Mouse (Mus musculus) layer of hippocampus, adult 11-12 months (tissue): Measurements from ENCODE around the gene 1700030J22Rik.

Experiments used
- DNase-seq: peaks from one replicate; pipeline ENCODE4 v3.0.0; 2022; ENCODE audit warnings: low spot score

Gene 1700030J22Rik

DNA sequence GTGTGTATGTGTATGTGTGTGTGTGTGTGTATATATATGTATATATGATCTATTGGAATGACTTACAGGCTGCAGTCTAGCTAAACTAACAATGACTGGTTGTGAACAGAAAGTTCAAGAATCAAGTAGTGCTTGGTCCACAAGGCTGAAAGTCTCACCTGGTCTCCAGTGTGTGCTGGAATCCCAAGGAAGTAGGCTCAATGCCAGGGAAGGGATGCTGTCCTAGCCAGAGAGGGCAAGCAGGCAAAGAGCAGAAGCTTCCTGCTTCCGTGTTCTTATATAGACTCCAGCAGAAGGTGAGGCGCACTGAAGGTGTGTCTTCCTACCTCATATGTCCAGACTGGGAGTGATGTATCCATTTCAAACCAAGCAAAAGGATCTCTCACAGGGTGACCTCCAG lies 27.0 kb downstream of the 1700030J22Rik start:
- no peak for DNase-seq

- no peak for DNase-seq
These were observed 27.4 kb downstream of the 1700030J22Rik start for GRCm38 (mm10) chr8:116951369-116951768.

GRCm38 (mm10) chr8:116947589-116947988 lies 31.2 kb downstream of the 1700030J22Rik start:
- no peak for DNase-seq

DNA sequence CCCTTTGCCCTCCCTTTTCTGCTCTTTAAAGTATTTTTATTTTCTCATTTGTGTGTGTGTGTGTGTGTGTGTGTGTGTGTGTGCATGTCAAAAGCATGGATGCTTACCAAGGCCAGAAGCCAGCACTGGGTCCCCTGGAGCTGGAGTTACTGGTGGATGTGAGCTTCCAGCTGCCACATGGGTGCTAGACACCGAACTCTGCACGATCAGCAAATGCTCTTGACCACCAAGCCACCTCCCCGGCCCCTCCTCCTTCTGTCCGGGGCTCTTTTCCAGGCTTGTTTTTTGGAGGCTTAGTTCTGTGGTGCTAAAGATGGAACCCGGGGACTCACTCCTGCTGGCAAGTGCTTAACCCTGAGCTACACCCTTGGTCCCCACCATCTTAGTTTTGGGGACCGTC lies 31.9 kb downstream of the 1700030J22Rik start:
- no peak for DNase-seq

DNA sequence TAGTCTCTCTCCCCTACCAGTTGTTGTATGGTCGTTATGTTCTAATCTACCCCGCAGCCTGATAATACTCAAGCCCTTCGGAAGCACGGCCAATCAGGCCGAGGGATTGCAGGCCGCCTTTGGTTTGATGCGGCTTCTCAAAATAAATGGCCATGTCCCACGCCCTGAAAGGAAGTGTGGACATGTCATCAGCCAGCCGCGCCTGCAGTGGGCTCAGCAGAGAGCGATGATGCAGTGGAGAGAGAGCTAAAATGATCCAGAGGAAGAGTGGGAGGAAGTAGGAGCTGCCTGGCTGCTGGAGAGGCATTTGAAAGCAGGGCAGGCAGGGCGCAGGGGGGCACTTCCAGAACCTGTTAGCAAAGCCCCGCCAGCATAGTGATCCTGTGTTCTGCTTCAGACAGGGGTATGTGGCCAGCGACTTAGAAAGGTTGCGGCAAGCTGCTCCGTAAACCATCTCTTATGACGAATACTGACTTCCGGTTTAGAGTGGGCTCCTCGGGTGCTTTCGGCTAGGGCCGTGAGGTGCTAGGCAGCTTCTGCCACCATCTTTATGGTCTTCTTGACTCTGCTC lies 32.4 kb downstream of the 1700030J22Rik start:
- DNase-seq: peak; percentile 50

DNA sequence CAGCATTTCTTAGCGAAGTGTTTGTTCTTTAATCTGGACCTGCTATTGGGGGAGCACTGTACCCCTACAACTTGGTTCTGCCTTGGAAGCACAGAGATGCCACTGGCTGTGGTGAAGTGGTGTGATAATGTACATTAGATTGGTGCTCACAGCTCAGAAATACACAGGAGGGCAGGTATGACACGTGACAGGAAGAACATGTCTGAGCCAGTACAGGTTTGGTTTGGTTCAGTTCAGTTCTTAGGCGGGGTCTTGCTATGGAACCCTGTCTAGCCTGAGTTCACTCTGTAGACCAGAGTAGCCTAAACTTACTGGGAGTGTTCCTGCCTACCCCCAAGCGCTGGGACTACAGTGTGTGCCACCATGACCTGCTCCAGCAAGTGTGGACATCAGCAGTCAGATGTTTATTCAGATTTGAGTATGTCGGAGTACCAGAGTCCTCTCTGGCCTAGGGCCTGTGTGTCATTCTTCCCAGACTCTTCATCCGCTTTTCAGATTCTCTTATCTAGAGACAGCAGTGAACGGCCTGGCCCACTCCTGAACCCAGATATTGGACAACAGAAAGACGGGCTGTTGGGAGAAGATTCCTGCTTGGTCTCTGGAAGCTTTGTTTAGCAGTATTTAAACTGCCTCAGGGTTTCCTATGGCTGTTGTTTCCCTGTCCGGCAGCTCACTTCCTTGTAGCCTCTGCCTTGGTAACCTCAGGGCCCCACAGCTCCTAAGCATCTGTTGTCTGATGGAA lies 33.4 kb downstream of the 1700030J22Rik start:
- no peak for DNase-seq

DNA sequence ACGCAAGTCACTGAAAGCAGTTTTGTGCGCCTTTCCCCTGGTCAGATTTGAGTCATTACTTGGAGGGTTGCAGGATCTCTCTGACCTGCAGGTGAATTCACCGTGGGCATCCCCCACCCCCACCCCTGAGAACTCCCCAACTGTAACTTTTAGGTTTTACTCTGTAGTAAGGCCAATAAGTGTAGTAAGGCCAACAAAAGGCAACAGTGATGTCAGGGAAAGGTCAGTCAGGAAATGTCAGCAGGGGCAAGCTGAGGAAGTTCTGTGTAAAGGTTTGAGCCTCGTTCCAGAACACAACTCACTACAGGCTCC lies 34.4 kb downstream of the 1700030J22Rik start:
- no peak for DNase-seq

- DNase-seq: peak; percentile 29
These were observed 35.0 kb downstream of the 1700030J22Rik start for GRCm38 (mm10) chr8:116943555-116944384.

DNA sequence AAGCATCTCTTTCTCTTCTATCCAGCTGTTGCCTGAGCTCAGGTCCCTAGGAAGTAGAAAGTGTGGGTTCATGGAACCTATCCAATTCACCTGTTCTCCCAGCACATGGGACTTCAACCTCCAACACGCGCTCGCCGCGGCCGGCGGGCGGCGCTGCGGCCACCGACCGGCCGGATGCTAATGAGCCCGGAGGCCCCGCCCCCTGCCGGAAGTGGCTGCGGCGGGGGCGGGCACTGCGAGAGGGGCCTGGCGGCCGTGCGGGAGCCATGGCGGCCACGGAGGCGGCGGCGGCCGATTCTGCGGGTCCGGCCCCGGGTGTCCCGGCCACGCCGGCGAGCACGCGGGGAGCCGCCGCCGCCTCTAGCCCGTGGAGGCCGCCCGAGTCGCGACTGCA lies 35.6 kb downstream of the 1700030J22Rik start, which contains the start of gene Atmin:
Gene Atmin (plus strand): TSS at position 233 of the 394 bp plus-strand sequence.
- DNase-seq: peak; percentile 90

GRCm38 (mm10) chr8:116942284-116943058 lies 36.3 kb downstream of the 1700030J22Rik start:
- no peak for DNase-seq

DNA sequence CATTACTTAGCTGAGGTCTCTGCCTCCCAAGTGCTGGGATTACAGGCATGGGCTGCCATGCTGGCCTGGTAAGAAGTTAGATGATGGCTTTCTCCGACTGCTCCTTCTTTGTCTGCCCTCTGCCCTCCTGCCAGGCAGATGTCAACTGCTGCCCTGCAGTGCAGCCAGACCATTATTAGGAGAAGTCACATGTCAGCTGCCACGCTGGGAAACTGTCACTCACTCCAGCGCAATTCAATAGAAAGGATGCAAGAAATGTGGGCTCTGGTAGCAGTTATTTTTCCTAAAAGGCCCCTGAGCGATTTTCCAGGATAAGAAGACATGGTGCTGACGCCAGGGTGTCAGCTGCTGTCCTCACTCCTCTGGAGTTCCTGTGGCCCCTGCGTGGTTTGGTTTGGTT lies 43.3 kb downstream of the 1700030J22Rik start:
- no peak for DNase-seq

DNA sequence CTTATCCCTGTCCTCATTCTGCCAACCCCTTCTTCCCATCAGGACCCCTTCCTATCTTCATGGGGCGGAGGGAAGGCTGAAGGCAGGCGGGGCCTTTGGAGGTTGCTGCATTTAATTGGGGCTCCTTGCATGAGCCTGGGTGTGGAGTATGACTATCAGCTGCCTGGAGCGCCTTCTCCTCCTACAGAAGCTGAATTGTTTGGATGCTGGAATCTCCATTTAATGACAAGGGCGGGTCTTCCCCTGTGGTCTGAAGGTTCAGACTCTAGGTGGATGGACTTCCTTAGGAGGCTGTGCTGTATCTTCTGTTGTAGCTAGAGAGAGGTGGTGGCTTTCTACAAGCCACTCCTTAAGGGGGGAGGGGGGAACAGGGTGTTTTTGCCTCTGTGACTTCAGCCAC lies 43.8 kb downstream of the 1700030J22Rik start:
- no peak for DNase-seq

DNA sequence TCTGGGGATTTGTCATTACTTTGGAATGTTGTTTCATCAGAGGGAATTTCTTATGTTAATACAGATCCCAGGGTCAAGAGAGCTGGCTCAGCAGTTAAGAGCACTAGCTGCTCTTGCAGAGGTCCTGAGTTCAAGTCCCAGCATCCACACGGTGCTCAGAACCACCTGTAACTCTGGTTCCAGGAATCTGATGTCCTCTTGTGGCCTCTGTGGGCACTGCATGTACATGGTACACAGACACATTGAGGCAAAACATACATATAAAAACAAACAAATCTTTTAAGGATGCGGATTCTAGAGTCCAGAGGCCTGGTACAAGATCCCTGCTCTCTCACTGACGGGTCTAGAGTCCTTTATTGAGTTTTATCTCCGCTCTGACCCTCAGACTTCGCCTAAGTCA lies 50.2 kb downstream of the 1700030J22Rik start:
- no peak for DNase-seq

DNA sequence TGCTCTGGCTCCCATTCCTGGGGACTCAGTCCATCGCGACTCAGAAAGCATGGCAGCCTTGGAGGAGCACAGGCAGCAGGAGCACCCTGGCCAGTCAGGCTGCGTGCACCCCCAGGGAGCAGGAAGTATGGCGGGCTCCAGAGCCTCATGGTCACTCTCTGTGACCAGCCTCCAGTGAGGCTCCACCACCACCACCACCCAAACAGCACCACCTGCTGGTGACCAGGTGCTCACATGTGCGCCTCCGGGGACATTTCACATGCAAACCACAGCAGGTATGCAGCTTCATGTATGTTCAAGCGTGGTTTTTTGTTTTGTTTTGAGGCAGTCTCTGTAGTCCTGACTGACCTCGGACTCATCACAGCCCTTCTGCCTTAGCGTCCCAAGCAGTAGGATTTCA lies 50.9 kb downstream of the 1700030J22Rik start:
- DNase-seq: no peak

GRCm38 (mm10) chr8:116923526-116923925 lies 55.2 kb downstream of the 1700030J22Rik start:
- no peak for DNase-seq

DNA sequence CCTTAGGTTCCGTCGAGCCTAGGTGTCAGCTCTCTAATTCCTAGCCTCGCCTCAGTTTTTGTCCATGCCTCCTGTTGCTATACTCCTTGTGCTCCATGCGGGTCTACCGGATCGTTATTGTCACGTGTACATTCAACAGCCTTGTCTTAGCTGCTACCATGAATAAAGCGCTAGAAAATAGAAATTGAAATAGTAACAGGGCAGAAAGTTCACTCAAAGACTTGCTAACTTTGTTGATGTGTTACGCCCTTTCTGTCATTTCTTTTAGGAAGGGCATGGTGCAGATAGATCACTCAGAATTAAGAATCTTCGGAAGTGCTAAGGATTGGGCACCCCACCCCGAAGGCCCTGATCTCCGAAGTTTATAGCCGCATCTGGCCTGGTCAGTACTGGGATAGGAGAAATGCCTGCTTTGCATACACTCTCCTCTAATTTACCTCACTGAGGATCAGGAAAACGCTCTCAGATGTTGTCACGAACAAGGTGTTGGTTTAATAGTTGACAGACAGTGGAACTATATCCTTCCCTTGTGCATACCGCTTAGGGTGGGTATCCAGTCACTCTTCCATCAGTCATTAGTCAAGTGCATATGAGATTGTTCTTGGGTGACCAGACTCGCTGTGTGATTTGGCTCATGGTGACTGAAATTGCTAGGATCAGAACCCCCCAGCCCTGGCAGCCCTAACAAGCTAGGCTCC lies 56.5 kb downstream of the 1700030J22Rik start:
- DNase-seq: no peak

GRCm38 (mm10) chr8:116921337-116922059 lies 57.3 kb downstream of the 1700030J22Rik start, which contains the start of the genes Cmc2 and Cenpn:
Gene Cmc2 (minus strand): TSS chr8:116921455.
Gene Cenpn (plus strand): TSS chr8:116921730.
- DNase-seq: peak; percentile 93

- no peak for DNase-seq
These were observed 57.8 kb downstream of the 1700030J22Rik start for GRCm38 (mm10) chr8:116921005-116921336.
